Mouse (Mus musculus) testis, adult 2 months (tissue): ENCODE data around the gene Tmem35b. TPM values are rescaled to one million over a fixed set of nuclear protein-coding genes. Genes with fewer than 3 reads are reported as not detected.

ENCODE experiments used
- H3K27ac ChIP-seq: fragments of 200-500 bp; 2 replicates; pipeline ENCODE4 v1.5.1; 2012; ENCODE audit warnings: low read depth, low read length; ENCODE audit not compliant: control insufficient read depth, insufficient read depth
- H3K27me3 ChIP-seq: fragments of 200-500 bp; 2 replicates; pipeline ENCODE4 v1.6.1; 2012; ENCODE audit warnings: mild to moderate bottlenecking, low read length, moderate library complexity; ENCODE audit not compliant: control insufficient read depth, insufficient read depth
- H3K36me3 ChIP-seq: fragments of 200-500 bp; 2 replicates; pipeline ENCODE4 v1.6.1; 2012; ENCODE audit warnings: mild to moderate bottlenecking, low read length; ENCODE audit not compliant: control insufficient read depth, insufficient read depth
- H3K4me1 ChIP-seq: fragments of 200-500 bp; 2 replicates; pipeline ENCODE4 v1.6.1; 2012; ENCODE audit warnings: low read length; ENCODE audit not compliant: control insufficient read depth, insufficient read depth
- H3K4me3 ChIP-seq: fragments of 200-500 bp; 2 replicates; pipeline ENCODE4 v1.5.1; 2012; ENCODE audit warnings: low read depth, mild to moderate bottlenecking, low read length, moderate library complexity, mixed read lengths; ENCODE audit not compliant: control insufficient read depth
- CTCF ChIP-seq: fragments of 200-500 bp; IDR thresholded peaks from 2 replicates; pipeline ENCODE4 v1.5.1; 2012; ENCODE audit warnings: low read depth, mild to moderate bottlenecking, inconsistent platforms, low read length, moderate library complexity; ENCODE audit not compliant: control insufficient read depth, insufficient read depth, insufficient replicate concordance
- POLR2A ChIP-seq: fragments of 200-500 bp; IDR thresholded peaks from 2 replicates; pipeline ENCODE4 v1.6.1; 2012; ENCODE audit warnings: low read depth, mild to moderate bottlenecking, inconsistent platforms, low read length, moderate library complexity; ENCODE audit not compliant: control insufficient read depth
- polyA plus RNA-seq: library from polyadenylated mRNA; depleted of rRNA; stranded (reverse); fragments of >200 nt; gene quantifications from 2 replicates; pipeline ENCODE4 v1.2.3, GENCODE M21; 2012

Gene Tmem35b
- polyA plus RNA-seq, 1 experiment: 17.3 TPM

- Histone ChIP-seq H3K27me3 (no peaks in the 10 kb centered on the region; the same call in 1 of the 2 replicates), H3K36me3 (no peaks in the 10 kb centered on the region), H3K27ac (no peak overlapping the region), H3K4me3 (peak overlapping the region; percentile 62), H3K4me1 (peaks cover 14% of the 10 kb centered on the region)
- TF ChIP-seq POLR2A: no peak
- no peak for TF ChIP-seq CTCF
Observed at GRCm38 (mm10) chr4:127168211-127168913, 44.9 kb downstream of the Tmem35b start.

DNA sequence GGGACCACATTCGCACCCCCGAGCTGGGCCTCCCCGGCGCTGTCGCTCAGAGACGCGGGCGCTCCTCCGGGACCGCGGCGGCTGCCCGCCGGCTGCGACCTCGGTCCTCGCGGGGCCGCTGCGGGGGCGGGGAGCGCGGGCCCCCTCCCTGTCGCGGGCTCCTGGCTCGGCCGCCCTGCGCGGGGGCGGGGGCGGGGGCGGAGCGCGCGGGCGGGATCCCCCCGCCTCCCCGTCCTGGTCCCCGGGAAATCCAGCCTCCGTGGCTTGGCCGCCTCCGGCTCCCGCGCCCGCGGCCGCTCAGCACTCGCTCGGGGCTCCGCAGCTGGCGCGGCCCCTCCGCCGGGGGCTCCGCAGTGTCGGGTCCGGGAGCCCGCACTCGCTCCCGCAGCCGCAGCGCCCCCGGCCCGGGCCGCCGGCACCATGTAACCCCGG, 45.4 kb downstream of the Tmem35b start, which contains the start of gene Dlgap3:
TSS of gene Dlgap3 (plus strand) at position 291 of the 432 bp plus-strand sequence.
- no peak for TF ChIP-seq POLR2A
- TF ChIP-seq CTCF: no peak
- H3K4me1 ChIP-seq: peaks cover 14% of the 10 kb centered on the region
- no peaks in the 10 kb centered on the region; the same call in 1 of the 2 replicates for H3K27me3 ChIP-seq
- H3K4me3 ChIP-seq: peak within 1 kb of the TSS; percentile 62
- H3K36me3 ChIP-seq: no peaks in the 10 kb centered on the region
- no peak within 1 kb of the TSS for H3K27ac ChIP-seq

DNA sequence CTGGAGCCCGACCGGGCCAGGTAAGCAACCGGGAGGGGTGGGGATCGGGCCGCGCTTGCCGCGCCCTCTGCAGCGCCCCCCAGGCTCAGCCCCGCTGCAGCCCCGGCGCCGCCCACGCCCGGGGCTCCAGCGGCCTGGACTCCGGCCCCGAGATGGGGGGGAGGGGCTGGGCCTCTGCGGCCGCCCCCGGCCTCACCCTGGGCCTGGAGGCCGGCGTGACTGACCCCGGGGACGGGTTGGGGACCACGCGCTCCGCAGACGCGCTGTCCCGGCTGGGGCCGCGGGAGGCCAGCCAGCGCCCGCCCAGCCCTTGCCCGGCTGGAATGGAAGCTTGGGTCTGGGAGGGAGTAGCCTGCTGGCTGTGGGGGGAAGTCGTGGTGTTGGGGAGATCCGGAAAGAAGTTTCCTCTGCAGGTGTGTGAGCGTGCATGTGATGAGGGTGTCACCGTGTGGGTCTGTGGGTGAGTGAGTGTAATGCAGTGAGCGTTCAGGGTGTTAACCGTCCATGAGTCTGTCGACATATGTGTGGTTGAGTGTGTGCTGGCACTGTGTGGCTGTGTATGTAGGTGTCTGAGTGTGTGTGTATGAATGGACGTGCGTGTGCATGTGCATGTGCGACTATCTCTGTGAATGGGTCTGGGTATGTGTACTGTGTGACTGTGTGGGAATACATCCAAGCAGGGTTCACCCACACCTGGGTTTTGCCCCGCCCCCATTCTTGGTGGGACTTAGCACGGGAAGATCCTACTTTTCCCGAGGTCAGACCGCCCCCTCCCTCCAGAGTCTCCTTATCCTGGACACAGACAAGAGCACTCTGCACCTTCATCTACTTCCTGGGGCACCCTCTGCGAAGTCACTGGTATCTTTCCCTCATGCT, 46.1 kb downstream of the Tmem35b start:
- no peaks in the 10 kb centered on the region; the same call in 1 of the 2 replicates for H3K27me3 ChIP-seq
- H3K36me3 ChIP-seq: no peaks in the 10 kb centered on the region
- peak overlapping the region; percentile 58 for H3K4me3 ChIP-seq
- peaks cover 14% of the 10 kb centered on the region for H3K4me1 ChIP-seq
- TF ChIP-seq POLR2A (no peak), CTCF (no peak)
- no peak overlapping the region for H3K27ac ChIP-seq

GRCm38 (mm10) chr4:127170866-127171265, 47.4 kb downstream of the Tmem35b start:
- Histone ChIP-seq H3K4me1 (peaks cover 14% of the 10 kb centered on the region), H3K27ac (no peak overlapping the region), H3K27me3 (no peaks in the 10 kb centered on the region; the same call in 1 of the 2 replicates), H3K36me3 (no peaks in the 10 kb centered on the region), H3K4me3 (no peak overlapping the region)
- TF ChIP-seq POLR2A (no peak), CTCF (no peak)

DNA sequence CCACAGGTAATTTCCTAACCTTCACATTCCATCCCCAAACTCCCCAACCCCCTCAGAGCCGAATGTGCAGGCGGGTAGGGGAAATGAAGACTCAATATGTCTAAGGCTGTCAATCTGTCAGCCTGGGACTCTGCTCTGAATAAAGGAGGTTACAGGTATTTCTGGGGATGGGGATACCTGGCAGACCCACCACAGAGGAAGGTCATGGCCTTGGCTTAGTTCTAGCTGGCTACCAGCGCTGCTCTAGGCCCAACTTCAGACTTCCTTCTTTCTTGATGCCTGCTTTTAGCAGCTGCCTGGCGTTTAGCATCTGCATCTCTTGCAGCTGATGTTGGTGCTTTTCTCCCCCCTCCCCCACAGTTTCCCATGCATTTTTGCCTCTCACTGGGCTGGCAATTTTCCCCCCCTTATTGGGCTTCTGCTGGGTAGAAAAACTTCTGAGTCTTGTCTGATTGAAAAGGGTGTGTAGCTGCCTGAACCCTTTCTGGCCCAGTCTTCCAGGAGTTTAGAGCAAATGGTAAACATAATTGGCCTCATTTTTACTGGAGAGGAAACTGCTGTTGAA, 47.9 kb downstream of the Tmem35b start:
- no peak for TF ChIP-seq CTCF
- no peak for TF ChIP-seq POLR2A
- Histone ChIP-seq H3K27ac (no peak overlapping the region), H3K27me3 (no peaks in the 10 kb centered on the region; the same call in 1 of the 2 replicates), H3K4me3 (no peak overlapping the region), H3K4me1 (peaks cover 14% of the 10 kb centered on the region), H3K36me3 (no peaks in the 10 kb centered on the region)

- TF ChIP-seq POLR2A: no peak
- TF ChIP-seq CTCF: no peak
- no peaks in the 10 kb centered on the region; the same call in 1 of the 2 replicates for H3K27me3 ChIP-seq
- no peak overlapping the region for H3K4me3 ChIP-seq
- no peak overlapping the region for H3K27ac ChIP-seq
- peaks cover 14% of the 10 kb centered on the region for H3K4me1 ChIP-seq
- H3K36me3 ChIP-seq: no peaks in the 10 kb centered on the region
Observed at GRCm38 (mm10) chr4:127172119-127172518, 48.6 kb downstream of the Tmem35b start.
